Mouse (Mus musculus) frontal cortex, postnatal 10 days (tissue): Measurements from ENCODE around the gene Myh9.
"Not testable (repeated sequence)": the region's sequence is repeated elsewhere in the genome, so short reads cannot be mapped to it uniquely, and the experiment has no call there.

Source experiments
- DNase-seq, 2 experiments: peaks; one replicate each; pipeline ENCODE4 v3.0.0; 2022; ENCODE audit warnings: low spot score in 2 of 2, mixed read lengths in 1 of 2

Myh9 gene

DNA sequence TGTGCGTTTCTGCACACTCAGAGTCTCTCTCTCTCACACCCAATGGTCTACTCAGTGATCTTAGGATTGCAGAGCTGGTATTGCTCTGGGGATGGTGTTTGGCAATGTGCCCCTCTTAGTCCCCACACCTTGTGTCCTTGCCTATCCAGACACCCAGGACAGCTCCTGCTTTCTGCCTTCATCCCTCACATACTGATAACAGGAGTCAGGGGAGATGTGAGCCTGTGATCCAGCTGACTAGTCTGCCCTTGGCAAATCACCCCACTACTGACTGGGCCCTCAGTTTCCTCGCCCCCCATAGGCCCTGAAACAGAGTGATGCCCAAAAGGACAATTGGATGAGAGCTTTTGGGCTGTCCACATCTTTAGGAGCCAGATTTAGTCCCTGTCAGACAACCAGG is 85.9 kb downstream of the Myh9 start:
- DNase-seq, result no peak

DNA sequence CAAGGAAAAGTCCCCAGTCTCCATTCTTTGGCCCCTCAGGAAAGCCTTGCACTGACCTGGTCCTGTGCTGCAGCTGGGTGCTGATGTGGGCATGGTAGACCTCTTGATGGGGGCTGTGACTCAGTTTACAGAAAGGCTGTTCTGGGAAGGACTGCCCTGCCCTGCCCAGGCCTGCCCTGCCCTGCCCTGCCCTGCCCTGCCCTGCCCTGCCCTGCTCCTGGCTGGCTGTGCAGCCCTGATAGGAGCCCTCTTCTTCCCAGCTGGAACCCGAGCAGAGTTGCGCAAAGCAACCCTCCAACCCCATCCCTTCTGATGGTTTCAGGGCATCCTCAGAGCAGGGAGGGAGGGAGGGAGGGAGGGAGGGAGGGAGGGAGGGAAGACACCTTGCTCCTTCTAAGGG is 86.8 kb downstream of the Myh9 start:
- no peak for DNase-seq

DNA sequence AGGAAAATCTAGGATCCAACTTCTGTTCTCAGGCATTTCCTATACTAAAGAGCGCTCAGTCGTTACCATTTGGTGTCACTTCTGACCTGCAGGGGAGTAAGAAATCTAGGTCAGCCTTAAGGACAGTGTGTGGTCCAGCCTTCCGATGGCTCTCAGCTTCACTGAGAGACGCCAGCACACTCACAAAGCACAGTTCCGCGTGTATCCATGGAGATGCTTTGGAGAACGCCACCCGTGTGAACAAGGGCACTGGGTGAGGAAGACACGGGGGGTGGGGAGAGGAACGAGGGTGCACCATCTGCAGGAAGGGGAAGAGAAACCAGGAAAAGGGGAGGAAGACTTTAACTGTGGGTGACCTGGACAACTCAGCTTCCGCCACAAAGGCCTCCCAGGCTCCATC is 89.5 kb downstream of the Myh9 start:
- no peak for DNase-seq

DNA sequence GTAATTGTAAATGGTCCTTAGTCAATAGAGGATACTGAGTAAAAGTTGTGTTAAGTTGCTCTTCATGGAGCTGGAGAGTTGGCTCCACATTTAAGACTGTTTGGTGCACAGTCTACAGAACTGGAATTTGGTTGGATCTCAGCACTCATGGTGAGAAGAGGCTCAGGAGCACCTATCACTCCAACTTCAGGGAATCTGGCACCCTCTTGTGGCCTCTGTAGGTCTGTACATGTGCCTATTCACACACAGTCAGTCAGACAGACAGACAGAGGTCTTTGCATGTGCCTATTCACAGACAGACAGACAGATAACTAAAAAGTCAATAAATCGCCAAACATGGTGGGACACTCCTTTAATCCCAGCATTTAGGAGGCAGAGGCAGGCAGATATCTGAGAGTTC is 91.5 kb downstream of the Myh9 start:
- DNase-seq, result no peak

DNA sequence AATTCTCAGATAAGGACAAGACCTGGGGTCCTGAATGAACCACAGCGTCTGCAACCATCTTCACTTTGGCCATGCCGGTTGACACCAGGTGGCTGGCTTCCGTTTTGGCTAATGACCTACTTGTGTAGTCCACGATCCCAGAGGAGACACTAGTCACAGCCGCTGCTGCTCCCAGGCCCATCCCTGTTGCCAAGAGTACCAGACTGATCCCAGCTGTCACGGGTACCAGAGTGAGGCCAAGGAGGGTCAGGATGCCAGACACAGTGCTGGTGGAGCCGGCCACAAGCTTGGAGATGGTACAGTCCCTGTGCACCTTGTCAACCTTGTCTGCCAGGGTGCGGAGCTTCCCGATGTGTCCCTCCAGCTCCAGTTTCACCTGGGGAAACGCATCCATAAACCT is 92.3 kb downstream of the Myh9 start:
- no peak for DNase-seq

DNA sequence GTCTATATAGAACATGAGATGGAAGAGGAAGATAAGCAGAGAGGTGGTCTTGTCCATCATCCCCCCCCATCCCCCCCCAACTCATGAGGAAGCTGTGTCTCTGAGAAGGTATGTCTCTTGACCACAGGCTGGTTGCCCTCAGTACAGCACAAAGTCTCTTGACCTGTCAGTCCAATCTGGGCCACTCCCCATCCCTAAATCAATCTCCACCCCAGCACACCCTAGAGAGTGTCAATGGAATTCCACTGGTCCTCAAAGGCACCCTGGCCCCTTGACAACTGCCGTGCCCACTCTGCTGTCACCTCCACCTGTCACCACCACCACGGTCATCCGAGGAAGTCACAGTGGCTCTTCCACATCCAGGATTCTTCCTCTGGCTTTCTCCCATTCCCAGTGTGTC is 93.6 kb downstream of the Myh9 start:
- DNase-seq, result no peak

DNA sequence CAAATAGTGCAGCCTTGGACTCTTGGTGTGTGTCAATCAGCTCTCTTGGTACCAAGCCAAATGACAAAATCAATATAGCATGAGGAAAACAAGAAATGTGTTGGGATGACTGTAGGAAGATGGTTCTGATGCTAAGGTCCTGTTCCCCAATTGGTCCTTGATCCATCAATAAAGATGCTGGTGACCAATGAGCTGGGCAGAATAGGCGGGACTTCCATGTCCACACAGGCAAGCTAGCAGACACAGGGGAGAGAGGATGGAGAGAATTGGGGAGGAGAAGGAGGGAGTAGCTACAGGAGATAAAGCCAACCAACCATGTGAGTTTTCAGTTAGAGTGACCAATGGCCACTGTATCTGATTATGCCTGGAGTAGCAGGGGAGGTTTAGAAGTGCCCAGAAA is 95.6 kb downstream of the Myh9 start:
- DNase-seq, result no peak

DNA sequence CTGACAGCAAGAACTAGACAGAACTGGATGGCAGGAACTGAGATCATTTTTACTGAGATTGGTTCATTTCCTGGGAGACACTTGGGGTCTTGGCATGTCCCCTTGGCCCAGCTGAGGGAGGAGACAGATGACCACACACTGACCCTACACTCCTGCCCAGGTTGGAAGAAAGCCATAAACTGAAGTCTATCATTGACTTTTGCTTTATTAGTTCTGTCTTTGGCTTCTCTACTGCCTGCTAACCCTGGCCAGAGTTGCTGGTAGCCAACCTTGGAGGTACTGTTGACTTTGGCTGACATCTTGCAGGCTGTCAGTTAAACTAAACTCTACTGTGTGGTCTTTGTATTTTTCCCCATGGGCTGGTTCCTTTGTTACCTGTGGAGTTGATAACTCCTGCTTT is 96.9 kb downstream of the Myh9 start:
- DNase-seq, result no peak

DNA sequence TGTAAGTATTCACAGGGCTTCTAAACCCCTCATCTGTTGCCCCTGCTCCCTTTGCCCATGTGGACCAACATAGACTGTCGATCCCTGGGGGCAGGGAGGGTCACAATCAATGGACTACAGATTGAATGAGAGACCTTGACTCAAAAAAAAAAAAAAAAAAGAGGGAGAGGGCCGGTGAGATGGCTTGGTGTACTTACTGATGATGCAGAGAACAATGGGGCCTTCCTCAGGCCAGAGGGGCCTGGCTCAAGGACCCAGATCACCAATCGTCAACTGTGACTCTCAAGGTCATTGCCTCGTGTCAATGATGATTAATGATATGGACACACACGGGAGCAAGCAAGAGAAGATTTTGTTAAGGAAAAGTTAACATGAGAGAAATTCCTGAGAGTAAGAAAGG is 97.3 kb downstream of the Myh9 start:
- DNase-seq, result no peak

DNA sequence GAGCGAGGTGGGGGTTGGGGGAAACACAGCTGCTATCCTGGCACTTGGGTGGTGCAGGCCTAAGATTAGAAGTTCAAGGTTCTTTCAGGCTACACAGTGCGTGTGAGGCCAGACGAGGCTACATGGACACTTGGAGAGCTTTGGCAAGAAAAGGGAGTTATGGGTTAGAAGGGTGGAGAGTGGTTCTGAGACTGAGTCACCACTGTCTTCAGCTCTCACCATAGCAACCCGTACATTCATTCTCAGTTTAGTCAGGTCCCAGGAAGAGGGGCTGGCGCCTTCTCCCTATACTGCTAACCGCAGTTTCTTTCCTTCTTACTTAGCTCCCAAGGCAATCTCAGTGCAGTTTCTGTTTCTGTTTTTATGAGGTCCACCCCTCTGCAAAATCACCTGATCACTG is 100.4 kb downstream of the Myh9 start:
- not testable (repeated sequence) for DNase-seq

DNA sequence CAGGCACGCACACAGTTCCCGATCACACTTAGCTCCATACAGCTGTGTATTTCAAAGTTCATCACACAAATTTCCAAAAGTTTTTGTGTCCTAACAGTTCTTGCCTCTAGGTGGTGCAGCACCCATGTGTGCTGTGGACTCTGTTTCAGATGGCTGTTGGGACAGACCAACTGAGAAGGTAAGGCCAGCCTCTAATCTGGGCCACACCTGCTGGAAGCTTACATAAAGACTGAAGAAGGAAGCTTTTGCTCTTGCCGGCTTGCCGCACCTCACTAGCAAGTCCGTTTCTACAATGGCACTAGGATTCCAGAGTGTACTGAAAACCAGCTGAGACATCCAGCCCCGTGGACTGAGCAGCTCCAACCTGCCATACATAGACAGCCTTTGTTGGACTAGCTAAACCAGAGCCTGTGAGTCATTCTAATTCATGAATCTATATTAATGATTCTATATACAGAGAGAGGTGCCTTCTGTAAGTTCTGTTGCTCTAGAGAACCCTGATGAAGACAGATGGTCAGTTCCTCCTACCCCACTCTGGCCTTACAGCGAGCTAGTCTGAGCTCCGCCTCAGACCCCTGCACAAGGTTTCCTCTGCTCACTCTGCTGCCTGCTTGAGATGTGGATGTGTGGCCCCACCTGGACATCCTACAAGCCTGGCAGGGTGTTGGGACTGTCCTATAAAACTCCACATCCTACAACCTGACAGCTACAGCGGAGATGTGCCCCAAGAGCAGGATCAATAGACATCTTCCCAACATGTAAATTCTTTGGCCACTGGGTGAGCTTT is 101.3 kb downstream of the Myh9 start:
- no peak for DNase-seq

DNA sequence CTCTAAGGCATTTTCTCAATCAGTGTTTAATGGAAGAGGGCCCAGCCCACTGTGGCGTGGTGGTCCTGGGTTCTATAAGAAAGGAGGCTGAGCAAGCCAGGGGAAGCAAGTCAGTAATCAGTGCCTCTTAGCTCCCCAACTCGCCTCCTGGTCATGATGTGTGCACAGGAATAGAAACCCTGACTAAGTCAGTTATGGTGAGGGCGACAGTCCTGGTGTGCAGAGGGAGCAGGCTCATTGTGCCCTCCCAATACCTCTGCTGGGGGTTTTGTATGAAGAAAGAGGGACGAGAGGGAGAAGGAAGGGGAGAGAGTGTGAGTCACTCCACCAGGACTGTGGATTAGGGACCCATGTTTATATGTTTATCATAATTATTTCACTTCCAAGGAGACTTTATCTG is 108.1 kb downstream of the Myh9 start:
- DNase-seq, result not testable (repeated sequence)

DNA sequence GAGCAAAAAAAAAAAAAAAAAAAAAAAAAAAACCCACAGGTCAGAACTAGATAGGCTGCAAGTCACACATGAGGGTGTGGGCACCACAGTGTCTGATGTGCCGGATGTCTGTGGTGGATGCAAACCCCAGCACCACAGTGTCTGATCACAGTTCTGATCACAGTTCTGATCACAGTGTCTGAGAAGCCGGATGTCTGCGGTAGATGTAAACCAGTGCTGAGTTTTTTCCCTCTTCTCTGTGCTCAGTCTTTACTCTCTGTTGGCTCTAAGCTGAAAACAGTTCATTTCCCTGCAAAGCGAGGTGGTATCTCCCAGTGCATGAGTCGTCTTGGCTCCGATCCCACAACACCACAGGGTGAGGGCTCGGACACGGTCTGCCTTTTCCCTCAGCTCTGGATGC is 108.6 kb downstream of the Myh9 start:
- not testable (repeated sequence) for DNase-seq

DNA sequence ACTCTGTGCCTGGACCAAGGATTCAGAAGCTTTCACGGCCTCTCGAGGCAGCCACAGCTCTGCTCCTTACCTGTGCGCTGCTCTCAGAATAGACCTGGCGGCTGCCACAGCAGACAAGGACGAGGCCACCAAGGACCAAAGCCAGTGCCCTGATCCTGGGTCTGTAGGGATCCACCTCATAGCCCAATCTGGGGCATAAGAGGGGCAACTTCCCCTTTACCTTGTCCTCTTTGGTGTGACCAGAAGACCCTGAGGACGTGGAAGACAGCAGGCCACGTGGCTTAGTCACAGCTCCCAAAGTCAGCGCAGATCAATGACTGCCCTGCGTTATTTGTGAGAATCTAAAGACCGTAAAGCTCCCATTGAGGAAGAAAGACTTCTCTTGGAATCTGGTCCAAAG is 109.1 kb downstream of the Myh9 start:
- not testable (repeated sequence) for DNase-seq

DNA sequence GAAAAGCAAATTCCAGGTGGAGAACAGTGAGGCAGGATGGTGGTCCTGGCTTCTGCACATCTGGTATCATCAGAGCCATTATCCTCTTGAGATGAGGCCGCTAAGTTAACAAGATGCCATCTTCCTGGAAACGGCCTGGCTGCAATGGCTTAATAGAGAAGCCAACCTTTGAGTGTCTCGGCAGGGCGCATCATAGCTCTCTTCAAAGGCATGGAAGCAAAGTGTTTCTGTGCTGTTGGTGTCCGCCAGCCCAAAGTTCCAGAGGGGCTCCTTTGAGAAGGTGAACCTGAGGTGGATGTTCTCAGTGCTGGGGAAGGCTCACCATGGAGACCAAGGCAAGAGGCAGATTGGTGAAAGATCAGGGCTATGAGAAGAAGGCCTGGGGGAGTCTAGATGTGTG is 110.4 kb downstream of the Myh9 start:
- DNase-seq, result no peak

DNA sequence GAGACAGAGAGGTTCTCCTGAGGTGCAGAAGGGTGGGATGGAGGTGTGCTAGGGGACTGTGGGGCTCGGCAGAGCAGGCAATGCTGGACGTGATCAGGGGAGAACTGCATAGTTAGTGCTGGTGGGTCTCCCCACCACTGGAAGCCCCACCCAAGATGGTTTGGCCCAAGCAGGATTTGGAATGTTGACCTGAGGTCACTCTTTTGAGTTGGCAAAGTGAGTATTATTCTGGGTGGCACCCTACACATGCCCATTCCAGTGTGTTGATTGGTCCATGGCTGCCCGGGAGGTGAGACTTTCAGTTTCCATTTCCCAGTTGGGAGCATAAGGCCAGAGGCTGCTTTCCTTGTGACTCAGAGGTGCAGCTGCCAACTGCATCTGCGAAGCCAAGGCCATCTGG is 113.2 kb downstream of the Myh9 start, which contains the start of gene Apol9b:
TSS of gene Apol9b (plus strand) at position 301 of the 400 bp plus-strand sequence.
- DNase-seq, result not testable (repeated sequence)

DNA sequence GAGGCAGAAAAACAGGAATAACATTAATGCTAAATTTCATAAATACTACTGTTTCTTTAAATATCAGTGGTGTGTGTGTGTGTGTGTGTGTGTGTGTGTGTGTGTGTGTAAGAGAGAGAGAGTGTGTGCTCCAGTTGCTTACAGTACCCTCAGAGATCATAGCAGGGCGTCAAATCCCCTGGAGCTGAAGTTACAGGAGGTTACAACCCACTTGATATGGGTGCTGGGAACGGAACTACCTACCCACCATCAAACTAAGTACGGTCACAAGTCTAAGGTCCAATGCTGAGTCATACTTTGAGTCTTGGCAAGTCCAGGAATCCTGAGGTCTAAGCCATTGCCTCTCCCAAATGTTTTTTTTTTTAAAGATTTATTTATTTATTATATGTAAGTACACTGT is 114.2 kb downstream of the Myh9 start:
- DNase-seq, result not testable (repeated sequence)

DNA sequence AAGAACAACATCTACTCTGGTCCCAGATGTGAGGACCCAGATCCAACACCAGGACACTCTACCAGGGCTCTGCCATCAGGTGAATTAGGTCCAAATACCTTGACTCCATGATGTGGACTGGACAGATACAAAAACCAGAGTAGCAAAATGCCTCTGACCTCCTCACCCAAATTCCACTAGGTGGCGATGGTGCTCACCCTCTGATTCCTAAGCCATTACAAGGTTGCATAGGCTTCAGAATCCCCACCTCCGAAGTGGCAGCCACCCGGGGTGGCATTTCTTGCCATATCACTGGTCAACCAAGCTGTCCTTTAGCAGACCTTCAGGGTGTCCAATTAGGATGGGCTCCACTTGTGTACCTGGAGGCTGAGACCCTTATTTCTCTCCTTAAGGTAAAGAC is 114.8 kb downstream of the Myh9 start:
- not testable (repeated sequence) for DNase-seq

DNA sequence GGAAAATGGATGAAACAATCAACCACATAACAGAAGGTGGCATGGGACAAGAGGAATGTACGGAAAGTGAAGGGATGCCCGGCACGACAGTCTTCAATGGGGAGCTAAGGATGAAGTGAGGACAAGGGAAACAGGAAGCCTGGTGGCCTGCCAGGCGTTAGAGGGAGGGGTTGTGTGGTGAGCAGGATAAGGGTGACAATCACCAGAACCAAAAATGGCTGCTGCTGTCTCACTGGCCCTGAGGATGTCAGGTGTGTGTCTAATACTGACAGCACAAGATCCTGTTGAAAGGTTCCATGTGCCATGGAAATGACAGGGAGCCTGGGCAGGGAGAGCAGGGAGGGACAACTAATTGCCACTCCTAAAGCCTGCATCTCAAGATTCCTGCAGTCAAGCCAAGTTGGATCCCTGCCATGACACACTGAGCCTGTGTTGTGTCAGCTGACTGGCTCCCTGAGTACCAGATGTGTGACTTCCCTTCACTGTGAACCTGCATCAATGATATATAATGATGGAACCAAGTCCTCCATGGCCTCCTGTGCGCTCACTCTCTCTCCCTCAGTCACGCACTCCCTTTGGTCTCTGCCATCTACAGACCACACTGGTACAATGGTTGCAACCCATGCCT is 116.5 kb downstream of the Myh9 start:
- DNase-seq, result not testable (repeated sequence)

DNA sequence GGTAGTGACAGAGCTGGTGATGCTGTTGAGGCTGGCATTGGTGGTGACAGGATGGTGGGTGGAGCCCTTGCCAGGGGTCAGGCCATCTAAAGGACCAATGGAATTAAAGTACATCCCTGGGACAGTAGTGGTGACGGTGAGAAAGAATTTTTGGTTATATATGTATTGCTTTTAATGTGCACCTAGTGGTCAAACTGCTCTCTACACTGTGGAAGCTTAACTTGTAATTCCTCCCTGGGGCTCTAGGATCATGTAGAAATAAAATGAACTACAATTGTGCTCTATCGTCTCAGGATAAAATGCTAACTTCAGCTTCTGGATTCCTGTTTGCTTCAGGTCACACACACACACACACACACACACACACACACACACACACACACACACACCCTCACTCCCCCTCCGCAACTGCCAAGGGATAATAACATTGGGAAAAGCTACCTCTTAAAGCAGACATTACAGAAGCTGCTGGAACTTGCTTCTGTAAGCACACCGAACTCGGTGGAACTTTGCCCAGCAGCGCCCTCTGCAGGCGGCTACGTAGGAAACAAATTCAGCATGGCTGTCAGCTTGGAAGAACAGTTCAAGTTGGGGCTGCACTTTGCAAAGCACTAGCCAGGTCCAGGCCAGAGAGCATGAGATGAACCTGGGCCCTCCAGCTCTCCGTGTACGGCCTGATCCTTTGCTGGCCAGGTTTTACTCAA is 117.6 kb downstream of the Myh9 start:
- DNase-seq, result not testable (repeated sequence)

DNA sequence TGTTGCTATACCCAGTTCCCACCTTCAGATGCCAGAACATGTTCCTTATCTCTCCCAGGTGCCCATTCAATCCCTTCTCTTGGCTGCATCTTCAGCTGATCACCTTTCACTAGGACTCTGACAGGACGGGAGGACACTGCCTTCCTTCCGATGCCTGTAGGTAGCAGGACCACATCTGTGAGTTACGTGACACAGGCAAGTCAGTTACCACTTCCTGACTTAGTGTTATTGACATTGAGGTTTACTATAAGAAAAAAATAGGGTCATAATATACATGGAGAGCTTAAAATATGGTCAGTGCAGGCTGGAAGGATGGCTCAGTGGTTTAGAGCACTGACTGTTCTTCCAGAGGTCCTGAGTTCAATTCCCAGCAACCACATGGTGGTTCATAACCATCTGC is 120.5 kb downstream of the Myh9 start:
- DNase-seq, result not testable (repeated sequence)

DNA sequence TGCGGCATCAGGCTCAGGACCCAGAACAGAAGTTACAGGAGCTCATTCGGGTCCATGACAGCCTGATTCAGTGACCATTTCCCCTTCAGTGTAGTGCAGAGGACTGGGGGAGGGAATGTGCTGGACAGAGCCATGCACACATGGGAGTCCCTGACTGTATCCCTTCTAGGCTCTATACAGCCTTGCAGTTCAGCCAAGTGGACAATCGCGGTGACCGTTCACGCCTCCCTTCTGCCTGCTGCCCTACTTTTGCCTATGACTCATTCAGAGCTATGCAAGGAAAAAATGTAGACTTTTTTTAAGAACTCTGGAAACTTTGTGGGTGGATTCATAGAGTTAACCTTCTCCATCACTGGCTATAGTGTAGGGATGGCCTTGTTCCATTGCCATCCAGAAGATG is 123.7 kb downstream of the Myh9 start:
- not testable (repeated sequence) for DNase-seq
